Mouse (Mus musculus) monocyte, adult 2 months (primary cell): Measurements from ENCODE around the gene Cry1.
A peak's percentile ranks its signal among the peaks of the same experiment; 100 is the strongest.

Experiments used
- DNase-seq, 2 experiments: peaks; one replicate each; pipeline ENCODE4 v3.0.0; 2022; ENCODE audit warnings: low spot score in 2 of 2, low read depth in 1 of 2

Gene Cry1

DNA sequence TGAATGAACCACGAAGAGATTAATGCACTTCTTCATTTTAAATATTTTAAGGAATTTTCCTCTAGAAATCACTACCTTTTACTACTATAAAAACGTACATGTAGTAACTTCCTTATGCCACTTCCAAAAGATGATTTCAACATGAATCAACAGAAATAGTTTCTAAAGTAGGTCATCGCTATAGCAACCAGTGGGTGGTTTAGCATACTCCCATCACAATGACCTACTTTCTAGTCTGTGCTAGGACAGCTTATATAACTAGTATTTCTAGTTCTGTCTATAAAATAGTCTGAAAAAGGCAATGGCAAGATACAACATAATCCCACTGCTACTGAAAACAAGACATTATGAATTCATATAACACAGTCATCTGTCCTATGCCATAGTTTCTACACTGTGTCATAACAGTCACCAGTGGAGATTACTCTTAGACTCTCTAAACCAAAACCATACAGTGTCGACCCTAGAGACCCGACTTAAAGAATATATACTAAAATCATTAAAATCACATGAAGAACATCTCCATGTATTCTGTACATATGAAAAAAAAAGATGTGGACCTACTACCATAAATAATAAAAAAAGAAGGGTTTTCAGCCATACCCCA, 23.0 kb downstream of the Cry1 start:
- no peak for DNase-seq

DNA sequence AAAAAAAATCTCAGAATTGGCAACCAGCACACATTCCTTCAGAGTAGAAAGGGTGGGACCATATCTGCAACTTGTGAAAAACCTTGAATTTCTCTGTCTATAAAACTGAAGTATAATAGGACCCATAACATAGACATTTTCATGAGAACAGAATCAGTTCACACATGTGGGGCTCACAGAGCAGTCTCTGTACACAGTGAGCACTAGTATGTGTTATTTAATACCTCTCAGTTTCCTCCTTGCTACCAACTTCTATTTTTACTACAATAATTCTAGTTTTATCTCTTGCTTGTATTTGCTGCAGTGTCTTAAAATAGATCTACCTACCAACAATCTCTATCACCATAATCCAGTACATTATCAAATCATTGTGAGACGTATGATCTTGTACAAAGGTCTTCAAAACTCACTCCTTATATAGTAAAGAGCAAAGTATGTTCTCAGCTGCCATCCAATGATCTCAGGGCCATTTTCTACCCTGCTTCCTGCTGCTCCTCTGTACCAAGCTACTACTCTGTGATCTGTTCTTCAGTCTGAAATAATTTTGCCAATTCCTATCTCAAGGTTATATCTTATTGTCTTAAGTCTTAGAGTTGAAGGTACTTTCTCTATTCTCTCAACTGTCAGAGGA, 24.8 kb downstream of the Cry1 start:
- no peak for DNase-seq

DNA sequence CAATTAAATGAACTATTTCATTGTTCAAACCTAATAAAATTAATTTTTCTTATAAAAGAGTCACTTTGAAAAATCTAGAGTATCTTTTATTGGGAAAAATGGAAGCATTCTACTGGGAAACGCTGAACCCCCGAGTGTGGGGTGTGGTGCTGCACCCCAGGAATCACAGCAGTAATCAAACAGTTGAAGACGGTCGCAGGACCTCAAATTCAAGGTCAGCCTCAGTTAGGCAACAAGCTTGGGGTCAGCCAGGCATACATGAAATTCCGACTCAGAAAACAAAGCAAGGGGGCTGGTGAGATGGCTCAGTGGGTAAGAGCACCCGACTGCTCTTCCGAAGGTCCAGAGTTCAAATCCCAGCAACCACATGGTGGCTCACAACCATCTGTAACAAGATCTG, 27.4 kb downstream of the Cry1 start:
- no peak for DNase-seq

DNA sequence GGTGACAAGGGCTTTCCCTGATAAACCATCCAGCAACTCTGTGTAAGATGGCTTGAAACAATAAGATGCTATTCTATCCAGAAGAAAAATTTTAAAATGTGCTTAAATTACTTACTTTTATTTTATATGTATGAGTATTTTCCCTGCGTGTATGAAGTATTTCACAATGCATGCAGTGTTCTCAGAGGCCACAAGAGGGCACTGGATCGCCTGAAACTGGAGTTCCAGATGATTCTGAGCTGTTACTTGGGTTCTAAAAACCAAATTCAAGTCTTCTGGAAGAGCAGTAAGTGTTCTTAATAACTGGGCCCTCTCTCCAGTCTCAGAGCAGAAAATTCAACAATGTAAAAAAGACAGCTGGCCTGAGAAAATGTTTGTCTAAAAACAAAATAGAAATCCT, 30.7 kb downstream of the Cry1 start:
- peak in 1 of 2 experiments; percentile 29 for DNase-seq

DNA sequence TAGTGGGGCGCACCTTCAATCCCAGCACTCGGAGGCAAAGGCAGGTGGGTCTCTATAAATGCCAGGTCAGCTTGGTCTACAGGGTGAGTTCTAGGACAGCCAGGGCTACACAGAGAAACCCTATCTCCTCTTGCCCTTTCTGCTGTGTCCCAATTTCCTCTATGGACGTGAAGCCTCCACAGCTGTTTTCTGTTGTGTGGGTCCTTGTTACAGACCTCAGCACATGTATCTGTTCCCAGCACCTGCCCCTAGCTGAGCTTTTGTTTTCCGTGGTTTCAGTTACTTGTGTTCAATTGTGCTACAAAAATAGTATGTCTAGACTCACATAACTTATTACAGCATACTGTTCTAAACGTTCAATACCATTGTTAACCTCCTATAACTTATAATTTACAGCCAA, 35.6 kb downstream of the Cry1 start:
- DNase-seq, result no peak

DNA sequence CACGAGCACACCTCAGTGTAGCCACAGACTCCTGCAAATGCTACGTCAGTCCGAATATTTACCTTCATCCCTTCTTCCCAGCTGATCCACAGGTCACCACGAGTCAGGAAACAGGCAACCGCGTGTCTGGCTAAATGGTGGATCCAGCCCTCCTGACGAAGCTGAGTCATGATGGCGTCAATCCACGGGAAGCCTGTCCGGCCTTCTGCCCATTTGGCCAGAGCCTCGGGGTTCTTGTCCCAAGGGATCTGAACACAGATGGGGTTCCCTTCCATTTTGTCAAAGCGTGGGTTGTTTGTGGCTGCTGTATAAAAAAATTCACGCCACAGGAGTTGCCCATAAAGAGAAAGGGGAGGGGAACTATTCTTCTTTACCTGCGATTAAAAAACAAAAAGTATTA, 38.6 kb downstream of the Cry1 start:
- no peak for DNase-seq

DNA sequence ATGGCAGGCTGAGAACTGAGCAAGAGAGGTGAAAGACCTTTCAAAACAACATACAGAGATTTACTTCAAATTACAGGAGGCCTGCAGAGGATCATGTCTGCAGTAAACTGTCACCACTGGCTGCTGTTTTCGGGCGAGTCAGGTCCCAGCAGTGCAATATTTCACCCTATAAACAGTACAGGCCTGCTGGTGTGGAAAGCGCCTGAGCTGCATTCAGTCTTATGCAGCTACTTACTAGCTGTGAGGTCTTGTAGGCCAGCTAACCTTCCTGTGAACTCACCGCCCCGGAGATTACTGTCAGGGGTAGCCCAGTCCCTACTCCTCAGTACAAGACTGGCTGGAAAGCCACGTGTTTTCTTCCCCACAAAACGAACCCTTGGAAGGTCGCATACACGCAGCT, 43.4 kb downstream of the Cry1 start:
- no peak for DNase-seq

DNA sequence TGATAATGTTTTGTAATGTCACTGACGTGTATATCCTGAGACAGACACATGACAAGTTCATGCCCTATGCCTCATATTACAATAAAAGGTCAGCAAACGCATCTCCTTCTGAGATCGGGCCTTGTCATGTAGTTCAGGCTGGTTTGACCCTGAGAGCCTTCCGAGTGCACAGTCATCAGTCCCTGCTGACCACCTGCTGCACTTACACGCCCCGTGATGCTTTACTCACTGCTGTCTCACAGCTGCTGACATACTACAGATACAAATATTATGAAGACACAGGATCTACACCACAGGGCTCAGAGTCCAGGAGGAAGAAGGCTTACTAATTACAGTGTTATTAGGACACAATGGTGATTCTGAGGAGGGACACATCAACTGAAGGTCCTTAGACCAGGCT, 48.3 kb downstream of the Cry1 start:
- no peak for DNase-seq

DNA sequence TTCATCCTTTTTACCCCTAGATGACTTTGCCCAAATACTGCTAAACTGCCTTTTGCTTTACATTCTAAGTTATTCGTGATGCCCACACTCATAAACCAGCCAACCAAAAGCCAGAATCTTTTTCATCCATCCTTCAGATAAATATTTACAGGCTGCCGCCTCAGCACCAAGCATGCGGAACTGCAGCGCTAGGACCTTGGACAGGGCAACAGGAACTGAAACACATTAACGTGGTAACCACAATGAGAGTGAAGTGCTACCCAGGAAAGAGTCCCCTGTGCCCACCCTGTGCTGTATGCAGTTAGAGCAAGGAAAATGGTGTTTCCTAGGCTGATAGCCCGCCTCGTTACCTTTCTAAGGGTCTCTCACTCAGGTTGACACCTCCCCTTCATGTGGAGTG, 56.4 kb downstream of the Cry1 start:
- peak in 1 of 2 experiments; percentile 50 for DNase-seq

DNA sequence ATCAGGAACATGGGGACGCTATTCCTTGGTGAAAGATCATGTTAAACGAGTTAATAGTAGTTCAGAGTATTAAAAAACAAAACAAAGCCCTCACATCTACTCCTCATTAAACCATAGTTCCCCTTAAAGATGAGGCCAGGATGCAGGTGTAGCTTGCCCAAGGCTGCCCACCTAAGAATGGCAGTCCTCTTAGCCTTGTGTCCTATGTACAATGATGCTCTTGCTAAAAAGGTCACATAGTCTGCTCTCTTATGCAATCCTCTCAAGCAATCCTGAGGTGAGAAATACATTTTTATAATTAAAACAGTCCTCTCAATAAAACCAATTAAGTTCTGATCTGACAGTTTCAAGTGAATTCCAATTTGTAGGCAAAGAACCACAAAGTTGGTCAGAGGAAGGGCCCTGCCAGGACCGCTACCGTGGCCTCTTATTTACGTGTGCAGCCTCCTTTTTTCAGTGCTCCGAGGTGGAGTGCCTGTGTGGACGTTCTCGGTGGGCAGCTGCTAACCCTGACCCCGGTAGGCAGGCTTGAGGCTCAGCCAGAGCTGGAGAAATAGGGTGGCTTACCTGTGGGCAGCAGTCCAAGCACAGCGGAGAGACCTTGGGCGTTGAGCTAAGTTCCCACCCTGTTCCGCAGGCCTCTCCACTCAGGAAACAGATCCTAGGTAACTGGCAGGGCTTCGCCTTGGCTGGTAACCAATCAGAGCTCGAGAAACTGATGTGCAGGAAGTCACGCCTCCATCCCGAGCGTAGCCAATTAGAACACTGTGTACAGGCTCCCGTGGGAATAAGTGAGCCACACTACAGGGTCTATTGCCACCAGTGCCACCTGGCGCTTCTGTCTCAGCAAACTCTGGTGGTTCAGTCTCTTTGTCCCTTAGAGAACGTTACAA, 57.2 kb downstream of the Cry1 start, which contains the start of gene Mterf2:
Gene Mterf2, minus strand, starts transcription at position 633 of the 893 bp plus-strand sequence.
- DNase-seq, result peak; percentile 7 to 26

DNA sequence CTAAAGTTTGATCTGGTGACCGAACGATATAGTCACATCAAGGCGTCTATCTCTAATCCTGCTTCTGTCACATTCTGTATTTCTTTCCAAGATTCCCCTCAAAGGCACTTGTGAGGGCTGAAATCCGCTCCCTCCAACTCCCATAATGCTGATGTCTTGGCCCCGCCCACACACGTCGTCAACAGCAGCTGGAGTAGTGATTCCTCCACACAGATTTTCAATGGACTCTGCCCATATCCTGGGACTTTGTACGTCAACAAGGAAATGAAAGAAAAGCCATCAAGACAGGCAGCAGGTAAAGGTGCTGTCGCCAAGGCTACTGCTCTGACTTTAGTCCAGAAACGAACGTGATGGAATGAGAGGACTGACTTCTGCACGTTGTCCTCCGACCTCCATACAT, 59.7 kb downstream of the Cry1 start:
- no peak for DNase-seq

DNA sequence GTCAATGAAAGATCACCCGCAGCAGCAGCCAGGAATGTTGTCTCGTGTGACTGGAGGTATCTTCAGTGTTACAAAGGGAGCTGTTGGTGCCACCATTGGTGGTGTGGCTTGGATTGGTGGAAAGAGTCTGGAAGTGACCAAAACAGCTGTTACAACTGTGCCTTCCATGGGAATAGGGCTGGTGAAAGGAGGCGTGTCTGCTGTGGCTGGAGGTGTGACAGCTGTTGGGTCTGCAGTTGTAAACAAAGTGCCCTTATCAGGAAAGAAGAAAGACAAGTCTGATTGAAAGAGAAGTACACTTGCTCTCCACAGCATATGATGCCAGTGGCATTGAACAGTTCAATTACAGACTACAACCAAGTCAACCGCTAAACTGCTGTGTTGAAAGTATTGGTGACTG, 70.5 kb downstream of the Cry1 start:
- DNase-seq, result no peak

DNA sequence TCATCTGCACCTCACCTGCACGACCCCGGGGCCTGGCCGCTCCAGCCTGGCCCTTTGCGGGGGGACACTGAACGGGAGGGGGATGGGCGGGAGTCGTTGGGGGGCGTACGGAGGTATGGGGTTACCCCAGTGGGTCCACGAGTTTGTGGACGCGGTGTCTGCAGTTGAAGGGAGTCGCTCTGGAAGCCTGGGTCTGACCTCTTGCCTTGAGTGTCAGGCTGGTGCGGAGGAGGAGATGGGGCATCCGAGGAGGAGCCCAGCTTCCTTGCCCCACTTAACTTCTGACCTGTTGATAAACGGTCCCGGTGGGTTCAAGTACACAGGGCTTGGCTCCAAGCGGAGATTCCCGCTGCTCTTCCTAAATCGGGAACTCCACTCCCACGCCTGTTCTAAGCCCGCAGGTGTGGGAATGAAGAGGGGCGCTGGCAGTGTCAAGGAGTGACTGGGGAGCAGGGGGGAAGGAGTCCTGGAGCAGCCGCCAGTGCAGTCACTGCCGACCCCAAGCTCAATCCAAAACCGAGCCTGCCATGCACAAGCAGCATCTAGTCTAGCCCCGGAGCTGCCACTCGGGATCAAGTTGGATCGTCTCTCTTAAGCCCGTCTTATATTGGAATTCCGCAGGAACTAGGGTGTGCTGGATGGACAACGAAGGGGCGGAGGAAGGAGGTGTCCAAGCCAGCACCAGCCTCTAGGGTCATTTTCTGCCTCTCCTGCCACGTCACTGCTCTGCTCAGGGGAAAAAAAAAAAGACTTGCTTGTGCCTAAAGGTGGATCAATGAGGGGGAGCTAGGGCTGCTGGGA, 81.6 kb downstream of the Cry1 start:
- no peak for DNase-seq

DNA sequence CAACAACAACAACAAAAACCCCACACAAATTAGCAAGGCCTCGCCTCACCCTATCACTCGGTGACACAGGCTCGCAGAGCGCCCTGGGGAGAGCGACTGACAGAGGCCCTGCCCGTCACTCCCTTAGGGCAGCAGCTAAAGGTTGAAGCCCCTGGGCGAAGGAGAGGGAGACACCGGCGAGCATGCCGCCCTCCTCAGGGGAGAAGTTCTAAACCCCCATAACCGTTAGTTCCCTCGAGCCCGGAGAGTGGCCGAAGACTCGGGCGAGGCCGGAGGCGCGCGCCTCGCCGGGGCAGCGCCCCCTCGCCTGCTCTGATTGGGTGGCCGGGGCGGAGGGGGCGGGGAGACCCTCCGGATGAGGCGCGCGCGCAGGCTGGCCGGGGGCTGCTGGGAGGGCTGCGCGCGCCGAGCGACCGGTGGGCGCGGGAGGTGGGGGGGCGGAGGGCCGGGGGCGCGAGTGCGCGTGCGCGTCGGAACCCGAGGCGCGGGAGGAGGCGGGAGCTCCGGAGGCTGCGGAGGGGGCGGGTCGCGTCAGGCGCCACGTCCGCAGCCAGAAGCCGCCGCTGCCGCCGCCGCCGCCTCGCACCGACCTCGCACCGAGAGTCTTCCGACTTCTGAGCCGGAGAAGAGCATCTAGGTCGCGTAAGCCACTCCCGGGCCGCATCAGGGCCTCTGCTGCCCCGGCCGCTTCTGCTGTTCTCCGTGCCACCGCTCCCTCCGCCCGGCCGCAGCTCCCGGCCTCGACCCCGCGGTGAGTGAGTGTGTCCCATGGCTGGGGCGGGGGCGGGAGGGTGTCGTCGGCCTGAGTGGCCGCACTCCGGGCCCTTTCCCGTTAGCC, 82.4 kb downstream of the Cry1 start, which contains the start of the genes Fhl4 and Tmem263:
Gene Fhl4, minus strand, starts transcription at position 249 of the 838 bp plus-strand sequence.
Gene Tmem263, plus strand, starts transcription at position 381 of the 838 bp plus-strand sequence.
- peak; percentile 10 to 16 for DNase-seq

DNA sequence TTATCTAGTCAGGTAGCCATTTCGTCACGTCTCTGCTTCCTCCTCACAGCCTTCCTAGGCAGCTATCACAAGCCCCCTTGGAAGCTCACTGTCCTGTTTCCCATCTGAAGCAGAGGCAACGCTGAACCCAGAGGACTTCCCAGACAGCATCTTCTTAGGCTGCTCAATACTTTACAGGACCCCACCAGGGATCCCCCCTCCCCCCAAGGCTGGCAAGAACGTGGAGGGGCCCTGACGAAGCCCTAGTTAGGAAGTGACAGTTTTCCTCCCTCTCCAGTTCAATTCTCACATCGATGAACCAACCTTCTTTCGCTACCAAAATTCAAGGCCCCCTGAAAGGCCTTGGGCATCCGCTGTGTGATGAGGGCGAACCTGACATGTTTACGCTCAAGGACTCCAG, 83.0 kb downstream of the Cry1 start:
- DNase-seq, result no peak
